Mouse (Mus musculus): ENCODE measurements around the gene Pcgf1.

Gene Pcgf1

DNA sequence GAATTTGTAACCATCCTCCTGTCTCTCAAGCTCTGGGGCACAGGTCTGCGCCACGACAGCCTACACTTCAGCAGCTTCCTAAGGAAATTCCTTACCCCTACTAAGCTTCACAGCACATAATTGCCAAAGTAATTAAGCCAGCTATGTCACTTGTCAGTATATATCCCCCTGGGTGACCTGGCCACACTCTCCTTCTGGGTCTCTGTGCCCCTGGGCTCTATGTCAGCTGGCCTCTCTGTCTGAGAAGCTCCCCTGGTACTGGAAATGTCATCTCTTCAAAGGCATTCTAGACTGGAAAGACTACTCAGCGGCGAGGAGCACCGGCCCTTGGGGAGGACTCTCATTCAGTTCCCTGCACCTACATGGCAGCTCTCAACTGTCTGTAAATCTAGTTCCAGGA, 45.3 kb downstream of the Pcgf1 start:
- no peak for DNase-seq (ENCODE audit: low read depth, low spot score)

DNA sequence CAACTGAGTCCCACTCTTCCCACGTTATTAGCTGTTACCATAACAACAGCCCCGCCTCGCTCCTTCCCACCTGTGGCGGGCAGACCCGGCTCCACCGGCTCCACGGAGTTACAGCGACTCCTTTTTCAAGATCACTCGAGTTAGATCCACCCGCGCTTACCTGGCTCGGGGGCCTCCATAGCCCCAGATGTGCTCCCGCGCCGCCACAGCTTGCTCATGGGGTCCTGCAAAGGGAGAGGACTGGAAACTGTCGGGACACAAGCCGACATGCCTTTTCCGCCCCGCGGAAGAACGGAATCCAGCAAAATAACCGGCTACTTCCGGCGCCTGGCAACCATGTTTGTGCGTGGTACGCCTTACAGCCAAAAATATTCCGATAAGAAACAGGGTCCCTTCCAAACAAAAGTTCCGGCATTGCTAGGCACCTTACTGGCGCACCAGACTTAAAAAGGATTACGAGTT, 47.2 kb downstream of the Pcgf1 start:
- DNase-seq (ENCODE audit: low read depth, low spot score) = peak; percentile 90

DNA sequence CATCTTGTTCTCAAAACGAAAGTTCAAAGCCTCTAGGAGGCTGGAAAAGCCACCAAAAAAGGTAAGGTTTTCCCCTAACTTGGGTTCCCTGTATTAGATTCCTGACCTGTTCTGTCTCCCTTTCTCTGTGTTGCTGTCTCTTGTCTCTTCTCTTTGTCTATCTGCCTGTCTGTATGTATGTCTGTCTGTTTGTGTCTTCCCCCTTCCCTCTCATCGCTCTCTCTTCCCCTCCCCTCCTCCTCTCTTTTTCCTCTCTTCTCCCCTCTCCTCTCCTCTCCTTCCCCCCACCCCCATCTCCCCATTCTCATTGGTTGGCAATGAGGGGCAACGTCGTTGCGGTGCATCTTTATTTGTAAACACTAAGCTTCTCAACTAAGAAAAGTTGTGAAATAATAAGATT, 47.7 kb downstream of the Pcgf1 start, which contains the start of gene Ino80b:
Ino80b (minus strand) TSS at position 101 of the 400 bp plus-strand sequence.
- DNase-seq (ENCODE audit: low read depth, low spot score) = no peak

DNA sequence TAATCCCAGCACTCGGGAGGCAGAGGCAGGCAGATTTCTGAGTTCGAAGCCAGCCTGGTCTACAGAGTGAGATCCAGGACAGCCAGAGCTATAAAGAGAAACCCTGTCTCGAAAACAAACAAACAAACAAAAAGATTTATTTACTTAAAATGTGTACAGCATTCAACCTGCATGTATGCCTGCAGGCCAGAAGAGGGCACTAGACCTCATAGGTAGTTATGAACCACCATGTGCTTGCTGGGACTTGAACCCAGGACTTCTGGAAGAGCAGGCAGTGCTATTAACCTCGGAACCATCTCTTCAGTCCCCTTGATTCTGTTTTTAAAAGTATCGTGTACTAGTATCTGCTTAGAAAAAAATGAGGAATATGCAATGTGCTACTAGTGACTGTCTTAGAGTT, 49.8 kb downstream of the Pcgf1 start:
- no peak for DNase-seq (ENCODE audit: low read depth, low spot score)

Measured in c-Kit-negative CD71-positive TER-119-positive erythroid progenitor cells, embryonic 14.5 days (primary cell).